Comparison of ENCODE assay signal across 24 mouse cellular contexts in the genomic region with DNA sequence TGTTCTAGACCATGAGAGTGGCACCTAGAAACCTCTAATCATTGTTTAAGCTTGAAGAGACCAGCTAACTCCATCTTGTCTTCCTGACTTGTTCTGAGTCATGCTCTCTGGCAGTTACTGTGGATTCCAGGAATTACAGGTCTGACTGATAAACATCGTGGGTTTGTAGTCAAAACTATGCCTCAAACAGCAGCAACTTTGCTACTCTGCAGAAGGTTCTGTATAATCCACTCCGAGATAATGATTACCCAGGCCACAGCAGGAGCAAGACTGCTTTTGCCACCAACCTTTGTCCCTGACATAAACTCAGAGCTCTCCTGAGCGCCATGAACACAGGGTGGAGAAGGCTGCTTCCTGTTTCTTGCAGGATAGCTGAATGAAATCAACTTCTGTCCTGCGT. TPM values are rescaled to one million over a fixed set of nuclear protein-coding genes. Genes with fewer than 3 reads are reported as not detected.
DNase-seq lines count a peak whose midpoint lies in the region; ATAC-seq lines count a peak whose summit lies in the region.
"Had no signal": no experiment of that assay in that cellular context is flagged by ENCODE, and none has a peak within 500 bp of the region (broad histone marks: within the 10 kb centered on the region; RNA-seq: fewer than 3 reads in every experiment).

No protein-coding gene starts in this region.

- WGBS in forebrain, embryonic 11.5 days: 85% methylated on average over 4 of the region's 4 CpGs

- DNase-seq in 3T3-L1 (ENCODE audit: low read depth, low spot score) (peak; percentile 89), NIH3T3 (ENCODE audit: low read depth) (peak; percentile 83)
- peak; percentile 40 for DNase-seq in kidney, adult 18-20 months
- DNase-seq in kidney, postnatal 25 days: peak; percentile 65 to 82
- DNase-seq in heart, postnatal 14 days: no peak
- no peak for DNase-seq in forebrain, embryonic 11.5 days (ENCODE audit: low spot score)
- DNase-seq: cerebellum, adult 11 months; gastrocnemius, adult 2 months; left cerebral cortex, postnatal 4 days; retina, postnatal 1 day; spleen, adult 18-20 months; thymus, postnatal 36 days had no signal

- H3K9ac ChIP-seq in forebrain, embryonic 11.5 days (ENCODE audit: low read length): no peak overlapping the region
- H3K9ac ChIP-seq: embryonic facial prominence, embryonic 13.5 days; forebrain, embryonic 13.5 days; hindbrain, embryonic 13.5 days; liver, embryonic 14.5 days; stomach, embryonic 15.5 days had no signal

- no peak overlapping the region for H3K27ac ChIP-seq in forebrain, embryonic 11.5 days (ENCODE audit: low read depth, low read length)
- H3K27ac ChIP-seq: embryonic facial prominence, embryonic 13.5 days; forebrain, embryonic 13.5 days; gastrocnemius, adult 2 months; hindbrain, embryonic 13.5 days; liver, embryonic 14.5 days; stomach, embryonic 15.5 days had no signal

- no peaks in the 10 kb centered on the region for H3K9me3 ChIP-seq in forebrain, embryonic 11.5 days (ENCODE audit: control insufficient read depth, low read length)
- H3K9me3 ChIP-seq: forebrain, embryonic 13.5 days; stomach, embryonic 15.5 days had no signal

- no peak overlapping the region for H3K4me3 ChIP-seq in forebrain, embryonic 11.5 days (ENCODE audit: low read depth, low read length)
- H3K4me3 ChIP-seq: embryonic facial prominence, embryonic 13.5 days; forebrain, embryonic 13.5 days; gastrocnemius, adult 2 months; hindbrain, embryonic 13.5 days; myocyte; stomach, embryonic 15.5 days had no signal

- ATAC-seq in cerebellum, adult (ENCODE audit: insufficient number of reproducible peaks, low FRiP score, low TSS enrichment): no peak
- no peak for ATAC-seq in forebrain, embryonic 11.5 days (replicated peaks; ENCODE audit: low FRiP score)
- ATAC-seq: CD4-positive, CD25-positive, alpha-beta regulatory T cell, adult 4 months; forebrain, embryonic 13.5 days had no signal

- intact Hi-C loops in heart, postnatal 14 days (cut with DNase I): no loop called here

- H3K36me3 ChIP-seq in forebrain, embryonic 11.5 days (ENCODE audit: control insufficient read depth, insufficient read depth, low read length): no peaks in the 10 kb centered on the region
- H3K36me3 ChIP-seq: embryonic facial prominence, embryonic 13.5 days; hindbrain, embryonic 13.5 days; stomach, embryonic 15.5 days had no signal

- H3K4me1 ChIP-seq in forebrain, embryonic 11.5 days (replicated peaks; ENCODE audit: control insufficient read depth, insufficient read depth, low read length): peaks cover 11% of the 10 kb centered on the region; the same call in 1 of the 2 replicates

- H3K27me3 ChIP-seq in forebrain, embryonic 11.5 days (ENCODE audit: control insufficient read depth, insufficient read depth, low read length): no peaks in the 10 kb centered on the region
- H3K27me3 ChIP-seq: embryonic facial prominence, embryonic 13.5 days; stomach, embryonic 15.5 days had no signal

- no peak overlapping the region for H3K4me2 ChIP-seq in forebrain, embryonic 11.5 days (ENCODE audit: low read depth, low read length, severe bottlenecking)
- H3K4me2 ChIP-seq: embryonic facial prominence, embryonic 13.5 days; forebrain, embryonic 13.5 days; hindbrain, embryonic 13.5 days; midbrain, embryonic 11.5 days; stomach, embryonic 15.5 days had no signal

RNA-seq across cellular contexts. Expression of a gene that starts 2.2 kb away (rescaled TPM):
- total RNA-seq in heart, postnatal 14 days (2021): 10 to 100 TPM; 37.6 to 39.1 TPM
- 62.7 and 75.8 TPM in 2 replicates for polyA plus RNA-seq in forebrain, embryonic 11.5 days (2014; fragmentation: Nextera tagmentation; extraction: Ambion mirVana)

RNA-seq across cellular contexts. Expression of a gene that starts 34.6 kb away (rescaled TPM):
- under 1 TPM in 1 of 2 experiments, not detected in 1; 0.12 TPM for total RNA-seq in heart, postnatal 14 days (2021)
- polyA plus RNA-seq in forebrain, embryonic 11.5 days (2014; fragmentation: Nextera tagmentation; extraction: Ambion mirVana): 0.27 and 0.28 TPM in 2 replicates
- total RNA-seq: gastrocnemius, adult 2 months; heart, adult 8-10 months; neutrophil, adult 5-6 weeks had no signal
- polyA plus RNA-seq: CD4-positive, CD25-positive, alpha-beta regulatory T cell, adult 4 months; forebrain, embryonic 13.5 days; heart, postnatal 0 days; liver, embryonic 14.5 days; myocyte had no signal

RNA-seq across cellular contexts. Expression of a gene that starts 56.9 kb away (rescaled TPM):
- 10 to 100 TPM; 13.9 to 19.7 TPM for total RNA-seq in heart, postnatal 14 days (2021)
- polyA plus RNA-seq in forebrain, embryonic 11.5 days (2014; fragmentation: Nextera tagmentation; extraction: Ambion mirVana): 5.9 and 6.3 TPM in 2 replicates
- total RNA-seq: neutrophil, adult 5-6 weeks had no signal
- polyA plus RNA-seq: CD4-positive, CD25-positive, alpha-beta regulatory T cell, adult 4 months had no signal

Comparison
In these comparisons a context has a peak if more than half of its experiments do, and no peak if none do; other contexts are left out.
1. DNase-seq: peak in 3T3-L1 (single experiment), NIH3T3 (single experiment), kidney, adult 18-20 months (single experiment) and kidney, postnatal 25 days (2 of 2); none in heart, postnatal 14 days (0 of 2) and forebrain, embryonic 11.5 days (single experiment).